Mouse (Mus musculus): ENCODE results near the gene Phactr2. TPM values are rescaled to one million over a fixed set of nuclear protein-coding genes. Genes with fewer than 3 reads are reported as not detected.

Phactr2 gene
- polyA plus RNA-seq, 1 experiment from 2014 or later, result 7.5 TPM

GRCm38 (mm10) chr10:13213956-13214355 lies 260.3 kb downstream of the Phactr2 start:
- Histone ChIP-seq H3K27ac (ENCODE audit: low read depth, low read length) (no peak overlapping the region), H3K27me3 (ENCODE audit: control insufficient read depth, insufficient read depth, low read length) (no peaks in the 10 kb centered on the region), H3K4me1 (ENCODE audit: control insufficient read depth, insufficient read depth, low read length) (no peaks in the 10 kb centered on the region), H3K9ac (replicated peaks; ENCODE audit: low read depth, low read length) (no peak overlapping the region), H3K9me3 (ENCODE audit: control insufficient read depth, low read length) (no peaks in the 10 kb centered on the region), H3K4me2 (ENCODE audit: low read depth, low read length) (no peak overlapping the region), H3K4me3 (ENCODE audit: low read depth, low read length) (no peak overlapping the region), H3K36me3 (ENCODE audit: control insufficient read depth, insufficient read depth, low read length) (no peaks in the 10 kb centered on the region)
- ATAC-seq (ENCODE audit: low read depth), result no peak
- WGBS, result 90% methylated on average over 12 of the region's 12 CpGs

- no peak for ATAC-seq (ENCODE audit: low read depth)
- Histone ChIP-seq H3K27me3 (ENCODE audit: control insufficient read depth, insufficient read depth, low read length) (no peaks in the 10 kb centered on the region), H3K4me3 (ENCODE audit: low read depth, low read length) (no peak overlapping the region), H3K9ac (replicated peaks; ENCODE audit: low read depth, low read length) (no peak overlapping the region), H3K4me1 (ENCODE audit: control insufficient read depth, insufficient read depth, low read length) (no peaks in the 10 kb centered on the region), H3K27ac (ENCODE audit: low read depth, low read length) (no peak overlapping the region), H3K36me3 (ENCODE audit: control insufficient read depth, insufficient read depth, low read length) (no peaks in the 10 kb centered on the region), H3K9me3 (ENCODE audit: control insufficient read depth, low read length) (no peaks in the 10 kb centered on the region), H3K4me2 (ENCODE audit: low read depth, low read length) (no peak overlapping the region)
- 83% methylated on average over 6 of the region's 6 CpGs for WGBS
Observed at GRCm38 (mm10) chr10:13212829-13213228, 261.4 kb downstream of the Phactr2 start.

- Histone ChIP-seq H3K9ac (replicated peaks; ENCODE audit: low read depth, low read length) (no peak overlapping the region), H3K27me3 (ENCODE audit: control insufficient read depth, insufficient read depth, low read length) (no peaks in the 10 kb centered on the region), H3K4me2 (ENCODE audit: low read depth, low read length) (no peak overlapping the region), H3K36me3 (ENCODE audit: control insufficient read depth, insufficient read depth, low read length) (no peaks in the 10 kb centered on the region), H3K27ac (ENCODE audit: low read depth, low read length) (no peak overlapping the region), H3K4me1 (ENCODE audit: control insufficient read depth, insufficient read depth, low read length) (no peaks in the 10 kb centered on the region), H3K9me3 (ENCODE audit: control insufficient read depth, low read length) (no peaks in the 10 kb centered on the region), H3K4me3 (ENCODE audit: low read depth, low read length) (no peak overlapping the region)
- 73% methylated on average over 9 of the region's 9 CpGs for WGBS
- ATAC-seq (ENCODE audit: low read depth), result no peak
Observed at GRCm38 (mm10) chr10:13212326-13212725, 261.9 kb downstream of the Phactr2 start.

GRCm38 (mm10) chr10:13209930-13210637 lies 264.1 kb downstream of the Phactr2 start:
- no peak for ATAC-seq (ENCODE audit: low read depth)
- Histone ChIP-seq H3K4me2 (ENCODE audit: low read depth, low read length) (no peak overlapping the region), H3K4me1 (ENCODE audit: control insufficient read depth, insufficient read depth, low read length) (no peaks in the 10 kb centered on the region), H3K4me3 (ENCODE audit: low read depth, low read length) (no peak overlapping the region), H3K9ac (replicated peaks; ENCODE audit: low read depth, low read length) (no peak overlapping the region), H3K27ac (ENCODE audit: low read depth, low read length) (no peak overlapping the region), H3K36me3 (ENCODE audit: control insufficient read depth, insufficient read depth, low read length) (no peaks in the 10 kb centered on the region), H3K9me3 (ENCODE audit: control insufficient read depth, low read length) (no peaks in the 10 kb centered on the region), H3K27me3 (ENCODE audit: control insufficient read depth, insufficient read depth, low read length) (no peaks in the 10 kb centered on the region)
- WGBS, result 72% methylated on average over 8 of the region's 8 CpGs

- no peak overlapping the region for H3K9ac ChIP-seq (replicated peaks; ENCODE audit: low read depth, low read length)
- H3K27ac ChIP-seq (ENCODE audit: low read depth, low read length), result no peak overlapping the region
- no peak for ATAC-seq (ENCODE audit: low read depth)
- no peaks in the 10 kb centered on the region for H3K36me3 ChIP-seq (ENCODE audit: control insufficient read depth, insufficient read depth, low read length)
- H3K4me2 ChIP-seq (ENCODE audit: low read depth, low read length), result no peak overlapping the region
- H3K4me1 ChIP-seq (ENCODE audit: control insufficient read depth, insufficient read depth, low read length), result no peaks in the 10 kb centered on the region
- H3K9me3 ChIP-seq (ENCODE audit: control insufficient read depth, low read length), result no peaks in the 10 kb centered on the region
- 60% methylated on average over 3 of the region's 3 CpGs for WGBS
- no peaks in the 10 kb centered on the region for H3K27me3 ChIP-seq (ENCODE audit: control insufficient read depth, insufficient read depth, low read length)
- no peak overlapping the region for H3K4me3 ChIP-seq (ENCODE audit: low read depth, low read length)
Observed at GRCm38 (mm10) chr10:13209506-13209905, 264.7 kb downstream of the Phactr2 start.

GRCm38 (mm10) chr10:13209061-13209460 lies 265.2 kb downstream of the Phactr2 start:
- H3K9ac ChIP-seq (replicated peaks; ENCODE audit: low read depth, low read length), result no peak overlapping the region
- 89% methylated on average over 4 of the region's 4 CpGs for WGBS
- H3K4me1 ChIP-seq (ENCODE audit: control insufficient read depth, insufficient read depth, low read length), result no peaks in the 10 kb centered on the region
- no peak overlapping the region for H3K4me2 ChIP-seq (ENCODE audit: low read depth, low read length)
- no peak overlapping the region for H3K27ac ChIP-seq (ENCODE audit: low read depth, low read length)
- no peak overlapping the region for H3K4me3 ChIP-seq (ENCODE audit: low read depth, low read length)
- no peak for ATAC-seq (ENCODE audit: low read depth)
- no peaks in the 10 kb centered on the region for H3K36me3 ChIP-seq (ENCODE audit: control insufficient read depth, insufficient read depth, low read length)
- H3K27me3 ChIP-seq (ENCODE audit: control insufficient read depth, insufficient read depth, low read length), result no peaks in the 10 kb centered on the region
- no peaks in the 10 kb centered on the region for H3K9me3 ChIP-seq (ENCODE audit: control insufficient read depth, low read length)

- no peak for ATAC-seq (ENCODE audit: low read depth)
- H3K27ac ChIP-seq (ENCODE audit: low read depth, low read length), result no peak overlapping the region
- H3K27me3 ChIP-seq (ENCODE audit: control insufficient read depth, insufficient read depth, low read length), result no peaks in the 10 kb centered on the region
- no peak overlapping the region for H3K4me2 ChIP-seq (ENCODE audit: low read depth, low read length)
- no peaks in the 10 kb centered on the region for H3K36me3 ChIP-seq (ENCODE audit: control insufficient read depth, insufficient read depth, low read length)
- no peaks in the 10 kb centered on the region for H3K4me1 ChIP-seq (ENCODE audit: control insufficient read depth, insufficient read depth, low read length)
- H3K4me3 ChIP-seq (ENCODE audit: low read depth, low read length), result no peak overlapping the region
- H3K9ac ChIP-seq (replicated peaks; ENCODE audit: low read depth, low read length), result no peak overlapping the region
- 97% methylated on average over 6 of the region's 6 CpGs for WGBS
- H3K9me3 ChIP-seq (ENCODE audit: control insufficient read depth, low read length), result no peaks in the 10 kb centered on the region
Observed at GRCm38 (mm10) chr10:13201741-13202293, 272.4 kb downstream of the Phactr2 start.

GRCm38 (mm10) chr10:13200862-13201261 lies 273.4 kb downstream of the Phactr2 start:
- WGBS, result 97% methylated on average over 3 of the region's 3 CpGs
- Histone ChIP-seq H3K4me3 (ENCODE audit: low read depth, low read length) (no peak overlapping the region), H3K27ac (ENCODE audit: low read depth, low read length) (no peak overlapping the region), H3K4me2 (ENCODE audit: low read depth, low read length) (no peak overlapping the region), H3K9me3 (ENCODE audit: control insufficient read depth, low read length) (no peaks in the 10 kb centered on the region), H3K4me1 (ENCODE audit: control insufficient read depth, insufficient read depth, low read length) (no peaks in the 10 kb centered on the region), H3K36me3 (ENCODE audit: control insufficient read depth, insufficient read depth, low read length) (no peaks in the 10 kb centered on the region), H3K9ac (replicated peaks; ENCODE audit: low read depth, low read length) (no peak overlapping the region), H3K27me3 (ENCODE audit: control insufficient read depth, insufficient read depth, low read length) (no peaks in the 10 kb centered on the region)
- ATAC-seq (ENCODE audit: low read depth), result no peak

GRCm38 (mm10) chr10:13199234-13199633 lies 275.0 kb downstream of the Phactr2 start:
- 91% methylated on average over 1 of the region's 1 CpGs for WGBS
- H3K27ac ChIP-seq (ENCODE audit: low read depth, low read length), result no peak overlapping the region
- H3K4me3 ChIP-seq (ENCODE audit: low read depth, low read length), result no peak overlapping the region
- no peak overlapping the region for H3K9ac ChIP-seq (replicated peaks; ENCODE audit: low read depth, low read length)
- no peaks in the 10 kb centered on the region for H3K9me3 ChIP-seq (ENCODE audit: control insufficient read depth, low read length)
- no peak for ATAC-seq (ENCODE audit: low read depth)
- H3K36me3 ChIP-seq (ENCODE audit: control insufficient read depth, insufficient read depth, low read length), result no peaks in the 10 kb centered on the region
- H3K4me1 ChIP-seq (ENCODE audit: control insufficient read depth, insufficient read depth, low read length), result no peaks in the 10 kb centered on the region
- no peaks in the 10 kb centered on the region for H3K27me3 ChIP-seq (ENCODE audit: control insufficient read depth, insufficient read depth, low read length)
- H3K4me2 ChIP-seq (ENCODE audit: low read depth, low read length), result no peak overlapping the region

Data from neural tube, embryonic 14.5 days (tissue).